Mouse (Mus musculus) stomach, postnatal 0 days (tissue): ENCODE measurements around the gene Mpv17l2.

Source experiments
- CTCF ChIP-seq: IDR thresholded peaks from 2 replicates; pipeline ENCODE4 v1.5.1; 2016; ENCODE audit warnings: antibody characterized with exemption, low read depth, mild to moderate bottlenecking, moderate library complexity
- EP300 ChIP-seq: optimal IDR thresholded peaks from 2 replicates; pipeline ENCODE3; 2016; ENCODE audit warnings: antibody characterized with exemption

- no peak for TF ChIP-seq EP300
- no peak for TF ChIP-seq CTCF
Measured at GRCm38 (mm10) chr8:70771217-70771616, 10.5 kb upstream of the Mpv17l2 start.
